ENCODE assay signal across 28 mouse cellular contexts in the genomic region with DNA sequence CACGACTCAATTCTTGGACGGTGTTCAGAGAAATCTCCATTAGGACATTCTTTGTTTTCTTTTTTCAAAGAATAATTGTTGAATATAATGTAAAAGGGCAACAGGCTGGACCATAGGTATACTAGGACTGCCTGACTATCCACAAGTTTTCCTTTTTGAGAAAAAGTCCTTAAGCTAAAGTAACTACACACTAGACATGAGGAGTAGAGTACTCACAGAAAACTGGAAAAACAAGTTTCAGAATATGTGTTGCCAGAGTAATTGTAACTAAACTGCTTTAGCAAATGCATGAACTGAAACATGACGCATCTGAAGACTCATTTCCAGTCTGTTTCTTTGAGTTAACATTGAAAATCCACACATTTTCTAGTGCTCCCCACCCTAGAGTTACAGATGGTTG. TPM values are rescaled to one million over a fixed set of nuclear protein-coding genes. Genes with fewer than 3 reads are reported as not detected.
DNase-seq lines count a peak whose midpoint lies in the region; ATAC-seq and TF ChIP-seq lines count a peak whose summit lies in the region.
"Had no signal": no experiment of that assay in that cellular context is flagged by ENCODE, and none has a peak within 500 bp of the region (broad histone marks: within the 10 kb centered on the region; RNA-seq: fewer than 3 reads in every experiment).

No protein-coding gene starts in this region.

- H3K27me3 ChIP-seq in lung, embryonic 14.5 days (ENCODE audit: insufficient read depth, low read length): no peaks in the 10 kb centered on the region
- no peaks in the 10 kb centered on the region for H3K27me3 ChIP-seq in lung, postnatal 0 days (replicated peaks; ENCODE audit: insufficient read depth, low read length)
- H3K27me3 ChIP-seq in embryonic facial prominence, embryonic 15.5 days: no peaks in the 10 kb centered on the region
- H3K27me3 ChIP-seq: embryonic facial prominence, embryonic 12.5 days; forebrain, embryonic 13.5 days; hindbrain, embryonic 12.5 days; hindbrain, embryonic 15.5 days had no signal

- peak; percentile 92 for TF ChIP-seq EP300 in lung, postnatal 0 days (IDR thresholded peaks at IDR 0.05)

- H3K4me1 ChIP-seq in lung, embryonic 14.5 days (ENCODE audit: insufficient read depth): no peaks in the 10 kb centered on the region
- H3K4me1 ChIP-seq in lung, postnatal 0 days (ENCODE audit: insufficient read depth, low read depth, low read length): no peaks in the 10 kb centered on the region
- H3K4me1 ChIP-seq in embryonic facial prominence, embryonic 15.5 days: no peaks in the 10 kb centered on the region
- H3K4me1 ChIP-seq: embryonic facial prominence, embryonic 12.5 days; forebrain, embryonic 10.5 days; forebrain, embryonic 13.5 days; hindbrain, embryonic 12.5 days; hindbrain, embryonic 15.5 days had no signal

- peak; percentile 65; the same call in 1 of the 2 replicates for ATAC-seq in lung, embryonic 14.5 days (ENCODE audit: insufficient read depth)
- peak; percentile 97 for ATAC-seq in lung, postnatal 0 days
- no peak for ATAC-seq in embryonic facial prominence, embryonic 15.5 days (ENCODE audit: insufficient number of reproducible peaks, low FRiP score, low TSS enrichment, low read depth)
- ATAC-seq in activated CD4-positive, CD25-positive, alpha-beta regulatory T cell, adult 4 months: no peak
- ATAC-seq: CD4-positive, CD25-positive, alpha-beta regulatory T cell, adult 4 months; forebrain, embryonic 13.5 days; forebrain, embryonic 16.5 days had no signal

- 44% methylated on average over 3 of the region's 3 CpGs for WGBS in lung, embryonic 14.5 days
- WGBS in lung, postnatal 0 days: 44% methylated on average over 3 of the region's 3 CpGs
- WGBS in embryonic facial prominence, embryonic 15.5 days: 66% methylated on average over 3 of the region's 3 CpGs

- H3K9ac ChIP-seq in lung, embryonic 14.5 days: no peak overlapping the region
- no peak overlapping the region for H3K9ac ChIP-seq in lung, postnatal 0 days (replicated peaks; ENCODE audit: low read depth)
- H3K9ac ChIP-seq in embryonic facial prominence, embryonic 15.5 days: no peak overlapping the region
- H3K9ac ChIP-seq: embryonic facial prominence, embryonic 12.5 days; forebrain, embryonic 13.5 days; hindbrain, embryonic 12.5 days; hindbrain, embryonic 15.5 days had no signal

- no peak overlapping the region; the same call in 1 of the 2 replicates for H3K4me2 ChIP-seq in lung, embryonic 14.5 days
- no peak overlapping the region; the same call in 1 of the 2 replicates for H3K4me2 ChIP-seq in lung, postnatal 0 days (replicated peaks; ENCODE audit: low read depth, low read length)
- no peak overlapping the region for H3K4me2 ChIP-seq in embryonic facial prominence, embryonic 15.5 days (replicated peaks)
- H3K4me2 ChIP-seq: embryonic facial prominence, embryonic 12.5 days; forebrain, embryonic 13.5 days; heart, embryonic 11.5 days; hindbrain, embryonic 12.5 days; hindbrain, embryonic 15.5 days had no signal

- peak overlapping the region; percentile 70 for H3K27ac ChIP-seq in lung, embryonic 14.5 days (ENCODE audit: low read depth)
- H3K27ac ChIP-seq in lung, postnatal 0 days (ENCODE audit: low read length): peak overlapping the region; percentile 68
- H3K27ac ChIP-seq in embryonic facial prominence, embryonic 15.5 days (replicated peaks): 0 out of 2 replicates have a peak overlapping the region, but pooled peaks have one; percentile 39
- H3K27ac ChIP-seq: embryonic facial prominence, embryonic 12.5 days; forebrain, embryonic 10.5 days; forebrain, embryonic 13.5 days; gastrocnemius, adult 2 months; hindbrain, embryonic 12.5 days; hindbrain, embryonic 15.5 days had no signal

- H3K4me3 ChIP-seq in lung, embryonic 14.5 days (ENCODE audit: low read depth, low read length): no peak overlapping the region
- H3K4me3 ChIP-seq in lung, postnatal 0 days (ENCODE audit: low read depth, low read length): no peak overlapping the region
- no peak overlapping the region for H3K4me3 ChIP-seq in embryonic facial prominence, embryonic 15.5 days (replicated peaks)
- H3K4me3 ChIP-seq: embryonic facial prominence, embryonic 12.5 days; forebrain, embryonic 10.5 days; forebrain, embryonic 13.5 days; gastrocnemius, adult 2 months; hindbrain, embryonic 12.5 days; hindbrain, embryonic 15.5 days had no signal

- H3K9me3 ChIP-seq in lung, embryonic 14.5 days (ENCODE audit: low read depth, low read length): no peaks in the 10 kb centered on the region
- H3K9me3 ChIP-seq in lung, postnatal 0 days (ENCODE audit: low read length): no peaks in the 10 kb centered on the region
- no peaks in the 10 kb centered on the region for H3K9me3 ChIP-seq in embryonic facial prominence, embryonic 15.5 days (replicated peaks)
- H3K9me3 ChIP-seq: embryonic facial prominence, embryonic 12.5 days; forebrain, embryonic 10.5 days; forebrain, embryonic 13.5 days; hindbrain, embryonic 12.5 days; hindbrain, embryonic 15.5 days had no signal

- no peaks in the 10 kb centered on the region for H3K36me3 ChIP-seq in lung, embryonic 14.5 days (ENCODE audit: insufficient read depth)
- H3K36me3 ChIP-seq in lung, postnatal 0 days (ENCODE audit: insufficient read depth, low read length): no peaks in the 10 kb centered on the region
- no peaks in the 10 kb centered on the region for H3K36me3 ChIP-seq in embryonic facial prominence, embryonic 15.5 days
- H3K36me3 ChIP-seq: embryonic facial prominence, embryonic 12.5 days; forebrain, embryonic 10.5 days; hindbrain, embryonic 12.5 days; hindbrain, embryonic 15.5 days had no signal

- peak; percentile 69 for DNase-seq in lung, embryonic 14.5 days
- DNase-seq in lung, postnatal 4 days: no peak
- DNase-seq in lung, postnatal 0 days (ENCODE audit: low spot score): peak; percentile 88
- no peak for DNase-seq in lung, postnatal 14 days
- peak; percentile 40 for DNase-seq in adipocyte (ENCODE audit: low spot score)
- DNase-seq in thymus, postnatal 25 days: no peak
- DNase-seq: adrenal gland, postnatal 10 days; adrenal gland, postnatal 36 days; cerebellum, adult 18-20 months; cerebellum, adult 9-10 months; cerebellum, postnatal 14 days; gastrocnemius, adult 2 months; gastrocnemius, postnatal 14 days; heart, adult 11 months had no signal

- TF ChIP-seq CTCF in lung, embryonic 14.5 days (IDR thresholded peaks at IDR 0.05; ENCODE audit: low read depth): no peak
- no peak for TF ChIP-seq CTCF in lung, postnatal 0 days (IDR thresholded peaks at IDR 0.05)

RNA-seq across cellular contexts. Expression of a gene that starts 5.9 kb away (rescaled TPM):
- polyA plus RNA-seq in lung, embryonic 14.5 days (2014; fragmentation: Nextera tagmentation; extraction: Ambion mirVana): 4.9 and 5.6 TPM in 2 replicates
- 4.5 and 4.9 TPM in 2 replicates for polyA plus RNA-seq in lung, postnatal 0 days (2015; fragmentation: Nextera tagmentation; extraction: Ambion mirVana)
- 5.0 and 7.4 TPM in 2 replicates for polyA plus RNA-seq in embryonic facial prominence, embryonic 15.5 days (2015; fragmentation: Nextera tagmentation; extraction: Ambion mirVana)
- 1 to 10 TPM; 1.7 to 2.2 TPM for polyA plus RNA-seq in activated CD4-positive, CD25-positive, alpha-beta regulatory T cell, adult 4 months (2017; shearing (Covaris generic))

RNA-seq across cellular contexts. Expression of a gene that starts 16.4 kb away (rescaled TPM):
- 68.6 and 74.1 TPM in 2 replicates for polyA plus RNA-seq in lung, embryonic 14.5 days (2014; fragmentation: Nextera tagmentation; extraction: Ambion mirVana)
- 2.8 and 4.2 TPM in 2 replicates for polyA plus RNA-seq in lung, postnatal 0 days (2015; fragmentation: Nextera tagmentation; extraction: Ambion mirVana)
- 30.2 and 35.7 TPM in 2 replicates for polyA plus RNA-seq in embryonic facial prominence, embryonic 15.5 days (2015; fragmentation: Nextera tagmentation; extraction: Ambion mirVana)
- polyA plus RNA-seq in activated CD4-positive, CD25-positive, alpha-beta regulatory T cell, adult 4 months (2017; shearing (Covaris generic)): 1 to 10 TPM; 2.6 to 2.8 TPM

RNA-seq across cellular contexts. Expression of a gene that starts 48.7 kb away (rescaled TPM):
- not detected in 2 replicates for polyA plus RNA-seq in lung, embryonic 14.5 days (2014; fragmentation: Nextera tagmentation; extraction: Ambion mirVana)
- polyA plus RNA-seq in lung, postnatal 0 days (2015; fragmentation: Nextera tagmentation; extraction: Ambion mirVana): not detected in 2 replicates
- not detected in 2 replicates for polyA plus RNA-seq in embryonic facial prominence, embryonic 15.5 days (2015; fragmentation: Nextera tagmentation; extraction: Ambion mirVana)
- not detected for polyA plus RNA-seq in activated CD4-positive, CD25-positive, alpha-beta regulatory T cell, adult 4 months (2017; shearing (Covaris generic))
- polyA plus RNA-seq: C2C12; CD4-positive, CD25-positive, alpha-beta regulatory T cell, adult 4 months; embryonic facial prominence, embryonic 12.5 days; forebrain, embryonic 10.5 days; forebrain, embryonic 13.5 days; forebrain, embryonic 16.5 days; frontal cortex, adult 2 months; heart, embryonic 11.5 days; heart, embryonic 14.5 days; heart, postnatal 0 days; hindbrain, embryonic 12.5 days; hindbrain, embryonic 15.5 days had no signal

Comparison
In these comparisons a context has a peak if more than half of its experiments do, and no peak if none do; other contexts are left out.
1. DNase-seq: peak in lung, embryonic 14.5 days (single experiment), lung, postnatal 0 days (single experiment) and adipocyte (single experiment); none in lung, postnatal 4 days (0 of 2), lung, postnatal 14 days (single experiment) and thymus, postnatal 25 days (single experiment).
2. ATAC-seq: peak in lung, embryonic 14.5 days (single experiment) and lung, postnatal 0 days (single experiment); none in embryonic facial prominence, embryonic 15.5 days (single experiment) and activated CD4-positive, CD25-positive, alpha-beta regulatory T cell, adult 4 months (single experiment).
3. Peak in every context shown above with its lines, with median percentiles within 50 percentile points of each other: H3K27ac ChIP-seq.